Mouse (Mus musculus) central nervous system, embryonic 18 days (tissue): ENCODE results near the gene Prkcz. TPM values are rescaled to one million over a fixed set of nuclear protein-coding genes. Genes with fewer than 3 reads are reported as not detected.

Experiments
- polyA plus RNA-seq: library from polyadenylated mRNA; depleted of rRNA; stranded (reverse); fragments of >200 nt; gene quantifications from 2 replicates; pipeline ENCODE4 v1.2.3, GENCODE M21; 2012; rRNA removed

Gene Prkcz
- 104 and 111 TPM in 2 replicates for polyA plus RNA-seq

GRCm38 (mm10) chr4:155361303-155361791 is at the start of gene Prkcz:
Gene Prkcz (minus strand): TSS chr4:155361361.

GRCm38 (mm10) chr4:155409058-155409776 is 48.1 kb upstream of the Prkcz start, which contains the start of gene Cfap74:
Gene Cfap74 (plus strand): TSS chr4:155409190.

GRCm38 (mm10) chr4:155397511-155398221 is 36.5 kb upstream of the Prkcz start, which contains the start of gene Gabrd:
Gene Gabrd (minus strand): TSS chr4:155398112.

GRCm38 (mm10) chr4:155249648-155250351 is 111.4 kb downstream of the Prkcz start, which contains the start of gene Faap20:
Gene Faap20 (plus strand): TSS chr4:155249802.

GRCm38 (mm10) chr4:155222552-155222840 is 138.7 kb downstream of the Prkcz start, which contains the start of gene Ski:
Gene Ski (minus strand): TSS chr4:155222592.

Other genes with a start within 250 kb of the Prkcz start
- gene Ski, start 138.8 kb downstream of the Prkcz start, polyA plus RNA-seq: 40.8 and 44.8 TPM in 2 replicates
- gene Faap20, start 111.6 kb downstream of the Prkcz start, polyA plus RNA-seq: 61.7 and 66.4 TPM in 2 replicates
- gene Gabrd, start 36.8 kb upstream of the Prkcz start, polyA plus RNA-seq: 4.1 and 4.6 TPM in 2 replicates
- 5.9 and 6.7 TPM in 2 replicates for gene Cfap74, start 47.8 kb upstream of the Prkcz start, polyA plus RNA-seq
- gene Tmem52, start 107.8 kb upstream of the Prkcz start, polyA plus RNA-seq: 0.22 and 0.84 TPM in 2 replicates
- 962 and 1,024 TPM in 2 replicates for gene Gnb1, start 130.0 kb upstream of the Prkcz start, polyA plus RNA-seq
- 89.3 and 90.4 TPM in 2 replicates for gene Nadk, start 201.0 kb upstream of the Prkcz start, polyA plus RNA-seq
- 14.9 and 15.4 TPM in 2 replicates for gene Slc35e2, start 240.1 kb upstream of the Prkcz start, polyA plus RNA-seq